Mouse (Mus musculus) cortical plate, adult 2 months (tissue): Measurements from ENCODE around the gene Smad1.

Experiments used
- CTCF ChIP-seq: fragments of 200-500 bp; IDR thresholded peaks from 2 replicates; pipeline ENCODE4 v1.5.1; 2011; ENCODE audit warnings: mild to moderate bottlenecking, control low read depth, low read length; ENCODE audit not compliant: insufficient read depth; ENCODE audit errors: extremely low read depth
- POLR2A ChIP-seq: fragments of 200-500 bp; IDR thresholded peaks from 2 replicates; pipeline ENCODE4 v1.6.1; 2011; ENCODE audit warnings: mild to moderate bottlenecking, low read length, control low read depth; ENCODE audit not compliant: insufficient read depth; ENCODE audit errors: extremely low read depth

DNA sequence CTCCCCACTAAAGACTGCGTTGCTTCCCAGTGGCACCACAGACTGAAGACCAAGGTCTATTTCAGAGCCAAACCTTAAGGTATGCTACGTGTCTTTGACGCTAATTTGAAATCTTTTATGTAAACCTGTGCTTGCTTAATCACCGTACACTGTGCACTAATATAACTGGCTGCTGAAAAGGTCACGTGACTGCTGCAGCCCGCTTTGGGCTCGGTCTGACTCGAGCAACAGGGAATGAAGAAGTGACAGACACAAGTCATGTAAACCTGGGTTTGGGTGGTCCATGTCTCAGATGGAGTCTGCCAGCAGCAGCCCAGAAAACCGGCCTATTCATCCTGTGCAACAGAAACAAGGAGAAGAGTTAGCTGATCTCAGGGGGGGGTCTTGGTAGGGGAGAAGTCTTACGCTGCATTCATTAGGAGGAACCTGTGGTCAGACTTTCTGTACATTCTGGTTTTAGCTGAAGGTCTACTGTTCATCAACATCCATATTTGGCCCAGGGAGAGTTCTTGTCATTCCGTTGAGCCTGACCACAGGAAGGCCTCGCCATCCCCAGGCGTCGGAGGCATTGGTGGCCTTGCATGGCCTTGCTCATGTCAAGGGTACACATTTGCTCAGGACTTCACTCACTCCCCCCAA is 44.3 kb upstream of the Smad1 start:
- no peak for TF ChIP-seq CTCF
- no peak for TF ChIP-seq POLR2A
